Mouse (Mus musculus) cerebral cortex, adult 2 months (tissue): ENCODE results near the gene Pcsk5.

Source experiments
- WGBS: fragments of 180-500 bp; shearing (Covaris S2); methylation state at CpG from one replicate; pipeline ENCODE4 v1.1.7; 2018; 5-methylcytosine and 5-hydroxymethylcytosine counted together

Pcsk5 gene

GRCm38 (mm10) chr19:17806626-17807025, 30.8 kb downstream of the Pcsk5 start:
- WGBS = 93% methylated on average over 5 of the region's 5 CpGs

- 85% methylated on average over 1 of the region's 1 CpGs for WGBS
Observed at GRCm38 (mm10) chr19:17800798-17801197, 36.6 kb downstream of the Pcsk5 start.

- WGBS = 74% methylated on average over 4 of the region's 4 CpGs
Observed at GRCm38 (mm10) chr19:17799419-17800185, 37.8 kb downstream of the Pcsk5 start.

GRCm38 (mm10) chr19:17793457-17793856, 44.0 kb downstream of the Pcsk5 start:
- WGBS = 87% methylated on average over 4 of the region's 4 CpGs

GRCm38 (mm10) chr19:17791485-17792052, 45.9 kb downstream of the Pcsk5 start:
- 91% methylated on average over 5 of the region's 5 CpGs for WGBS

- 85% methylated on average over 10 of the region's 10 CpGs for WGBS
Observed at GRCm38 (mm10) chr19:17788617-17789317, 48.7 kb downstream of the Pcsk5 start.

GRCm38 (mm10) chr19:17786744-17787143, 50.7 kb downstream of the Pcsk5 start:
- WGBS = 87% methylated on average over 3 of the region's 3 CpGs

- 89% methylated on average over 2 of the region's 2 CpGs for WGBS
Observed at GRCm38 (mm10) chr19:17784401-17785192, 52.8 kb downstream of the Pcsk5 start.

- 94% methylated on average over 2 of the region's 2 CpGs for WGBS
Observed at GRCm38 (mm10) chr19:17783231-17783630, 54.2 kb downstream of the Pcsk5 start.

- 76% methylated on average over 4 of the region's 4 CpGs for WGBS
Observed at GRCm38 (mm10) chr19:17781323-17781722, 56.1 kb downstream of the Pcsk5 start.

GRCm38 (mm10) chr19:17775943-17776342, 61.5 kb downstream of the Pcsk5 start:
- WGBS = 84% methylated on average over 2 of the region's 2 CpGs

GRCm38 (mm10) chr19:17775097-17775496, 62.3 kb downstream of the Pcsk5 start:
- WGBS = 46% methylated on average over 2 of the region's 2 CpGs

GRCm38 (mm10) chr19:17774061-17774460, 63.4 kb downstream of the Pcsk5 start:
- WGBS = 38% methylated on average over 1 of the region's 1 CpGs

- WGBS = 71% methylated on average over 5 of the region's 5 CpGs
Observed at GRCm38 (mm10) chr19:17769610-17770399, 67.6 kb downstream of the Pcsk5 start.

GRCm38 (mm10) chr19:17765001-17765400, 72.4 kb downstream of the Pcsk5 start:
- 75% methylated on average over 2 of the region's 2 CpGs for whole genome bisulfite sequencing

- WGBS = 78% methylated on average over 5 of the region's 5 CpGs
Observed at GRCm38 (mm10) chr19:17761678-17762077, 75.8 kb downstream of the Pcsk5 start.

GRCm38 (mm10) chr19:17752841-17753240, 84.6 kb downstream of the Pcsk5 start:
- WGBS = 38% methylated on average over 3 of the region's 3 CpGs

- 82% methylated on average over 3 of the region's 3 CpGs for WGBS
Observed at GRCm38 (mm10) chr19:17748331-17748730, 89.1 kb downstream of the Pcsk5 start.

GRCm38 (mm10) chr19:17745380-17745779, 92.1 kb downstream of the Pcsk5 start:
- WGBS = 82% methylated on average over 2 of the region's 2 CpGs

GRCm38 (mm10) chr19:17744474-17745069, 92.9 kb downstream of the Pcsk5 start:
- 81% methylated on average over 8 of the region's 8 CpGs for whole genome bisulfite sequencing

- 51% methylated on average over 1 of the region's 1 CpGs for WGBS
Observed at GRCm38 (mm10) chr19:17741465-17741864, 96.0 kb downstream of the Pcsk5 start.
